Mouse (Mus musculus) ES-E14 (cell line): Measurements from ENCODE around the gene Alx3. TPM values are rescaled to one million over a fixed set of nuclear protein-coding genes. Genes with fewer than 3 reads are reported as not detected.

Experiments
- DNase-seq: peaks from one replicate; pipeline ENCODE4 v3.0.0-alpha.2; 2013; ENCODE audit warnings: low read depth, low spot score
- H3K27ac ChIP-seq: 2 replicates; pipeline ENCODE4 v1.5.1; 2012; ENCODE audit warnings: low read depth, mild to moderate bottlenecking, low read length, moderate library complexity, mixed read lengths; ENCODE audit not compliant: poor library complexity, insufficient read depth, severe bottlenecking
- H3K36me3 ChIP-seq: 2 replicates; pipeline ENCODE4 v1.6.1; 2012; ENCODE audit warnings: mild to moderate bottlenecking, low read length, moderate library complexity, mixed read lengths; ENCODE audit not compliant: control insufficient read depth, poor library complexity, insufficient read depth, severe bottlenecking
- H3K4me1 ChIP-seq, 2 experiments: fragments of 150-350 bp in 1 of 2; sonication (generic) in 1 of 2; 2 replicates each; pipeline ENCODE4 v1.6.1; 2012; ENCODE audit warnings: low read length in 2 of 2, mild to moderate bottlenecking in 1 of 2, mixed read lengths in 1 of 2; ENCODE audit not compliant: control insufficient read depth in 2 of 2, insufficient read depth in 2 of 2, poor library complexity in 1 of 2
- H3K4me3 ChIP-seq, 2 experiments: fragments of 150-350 bp in 1 of 2; sonication (generic) in 1 of 2; 2 replicates each; pipeline ENCODE4 v1.5.1; 2012; ENCODE audit warnings: low read length in 2 of 2, low read depth in 1 of 2, mild to moderate bottlenecking in 1 of 2, mixed read lengths in 1 of 2; ENCODE audit not compliant: insufficient read depth in 1 of 2, poor library complexity in 1 of 2, severe bottlenecking in 1 of 2
- H3K9ac ChIP-seq: 2 replicates; pipeline ENCODE4 v1.6.1; 2012; ENCODE audit warnings: low read depth, mild to moderate bottlenecking, low read length, mixed read lengths; ENCODE audit not compliant: poor library complexity, insufficient read depth, severe bottlenecking
- H3K9me3 ChIP-seq: fragments of 150-350 bp; sonication (generic); 2 replicates; pipeline ENCODE4 v1.6.1; 2012; ENCODE audit warnings: low read depth, mild to moderate bottlenecking, low read length; ENCODE audit not compliant: control insufficient read depth, insufficient read depth
- CHD2 ChIP-seq: IDR thresholded peaks from 2 replicates; pipeline ENCODE4 v1.6.1; 2014; ENCODE audit warnings: mild to moderate bottlenecking, low read depth, low read length, inconsistent platforms
- HCFC1 ChIP-seq: IDR thresholded peaks from 2 replicates; pipeline ENCODE4 v1.6.1; 2012; ENCODE audit warnings: low read length, inconsistent platforms, borderline replicate concordance; ENCODE audit not compliant: insufficient read depth
- MAFK ChIP-seq: IDR thresholded peaks from 2 replicates; pipeline ENCODE4 v1.6.1; 2014; ENCODE audit warnings: mild to moderate bottlenecking, low read depth, low read length, inconsistent platforms; ENCODE audit not compliant: insufficient read depth
- ZC3H11A ChIP-seq: IDR thresholded peaks from 2 replicates; pipeline ENCODE4 v1.6.1; 2012; ENCODE audit warnings: low read depth, mild to moderate bottlenecking, inconsistent platforms, low read length, borderline replicate concordance
- ZNF384 ChIP-seq: IDR thresholded peaks from 2 replicates; pipeline ENCODE4 v1.6.1; 2012; ENCODE audit warnings: low read depth, low read length, inconsistent platforms
- in situ Hi-C, 2 experiments: fragments of 600-800 bp; cut with MboI; formaldehyde crosslinking; loops; one replicate each; pipeline ENCODE4 v1.15.1; 2025; ENCODE audit warnings: low sequenced_read_pairs in 2 of 2, inconsistent platforms in 1 of 2; ENCODE audit not compliant: unreplicated experiment in 2 of 2
- total RNA-seq: library from RNA; depleted of rRNA; stranded (reverse); fragments of 300-350 nt; gene quantifications from 2 replicates; pipeline ENCODE4 v1.2.3, GENCODE M21; 2012

Gene Alx3
- total RNA-seq, 1 experiment: 0.85 TPM

DNA sequence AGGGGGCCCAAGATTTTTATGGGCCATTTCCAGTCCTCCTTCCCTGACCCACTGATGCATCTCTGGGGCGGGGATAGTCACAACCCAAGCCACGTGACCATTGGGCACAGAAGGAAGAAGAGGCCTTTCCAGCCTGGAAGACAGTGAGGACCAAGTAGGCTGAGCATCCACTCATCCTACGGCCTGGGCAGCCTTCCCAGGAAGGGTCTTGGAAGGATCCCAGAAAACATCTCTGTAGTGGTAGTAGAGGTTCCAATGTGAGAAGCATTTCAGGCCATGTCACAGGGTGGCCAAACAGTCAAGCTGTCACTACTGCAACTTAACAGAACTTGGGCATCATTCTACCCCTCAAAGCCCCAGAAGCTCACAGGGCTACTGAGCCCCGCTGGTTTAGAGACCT, 32.2 kb upstream of the Alx3 start:
- Histone ChIP-seq H3K9me3 (no peaks in the 10 kb centered on the region), H3K36me3 (no peaks in the 10 kb centered on the region), H3K4me1 (no peaks in the 10 kb centered on the region), H3K27ac (no peak overlapping the region), H3K9ac (no peak overlapping the region), H3K4me3 (no peak overlapping the region)
- TF ChIP-seq CHD2 (no peak), MAFK (no peak), HCFC1 (no peak), ZNF384 (no peak), ZC3H11A (no peak)
- DNase-seq: no peak
- in situ Hi-C loops: no loop called here

DNA sequence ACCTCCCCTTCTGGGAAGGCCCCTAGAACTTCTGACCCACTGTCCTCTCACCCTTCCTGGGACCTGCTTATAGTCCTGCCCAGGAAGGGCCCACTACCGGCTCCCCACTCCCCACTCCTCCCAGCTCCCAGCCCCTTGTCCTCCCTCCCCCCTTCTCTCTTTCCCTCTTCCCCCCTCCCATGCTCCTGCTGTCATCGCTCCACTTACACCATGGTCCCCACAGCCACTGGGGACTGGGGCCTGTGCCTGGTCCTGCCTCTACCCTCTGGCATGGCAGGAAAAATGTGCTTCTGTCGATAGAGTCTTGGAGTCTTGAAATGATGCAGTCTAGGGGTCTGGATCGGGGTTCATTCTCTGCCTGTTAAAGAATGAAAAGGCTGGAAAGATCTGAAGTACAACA, 31.0 kb upstream of the Alx3 start:
- TF ChIP-seq ZNF384 (no peak), ZC3H11A (no peak), CHD2 (no peak), HCFC1 (no peak), MAFK (no peak)
- H3K36me3 ChIP-seq: no peaks in the 10 kb centered on the region
- no peak overlapping the region; the same call in 1 of the 2 replicates for H3K9ac ChIP-seq
- H3K9me3 ChIP-seq: no peaks in the 10 kb centered on the region
- in situ Hi-C loops: no loop called here
- no peaks in the 10 kb centered on the region for H3K4me1 ChIP-seq
- no peak overlapping the region for H3K27ac ChIP-seq
- no peak overlapping the region for H3K4me3 ChIP-seq
- no peak for DNase-seq

DNA sequence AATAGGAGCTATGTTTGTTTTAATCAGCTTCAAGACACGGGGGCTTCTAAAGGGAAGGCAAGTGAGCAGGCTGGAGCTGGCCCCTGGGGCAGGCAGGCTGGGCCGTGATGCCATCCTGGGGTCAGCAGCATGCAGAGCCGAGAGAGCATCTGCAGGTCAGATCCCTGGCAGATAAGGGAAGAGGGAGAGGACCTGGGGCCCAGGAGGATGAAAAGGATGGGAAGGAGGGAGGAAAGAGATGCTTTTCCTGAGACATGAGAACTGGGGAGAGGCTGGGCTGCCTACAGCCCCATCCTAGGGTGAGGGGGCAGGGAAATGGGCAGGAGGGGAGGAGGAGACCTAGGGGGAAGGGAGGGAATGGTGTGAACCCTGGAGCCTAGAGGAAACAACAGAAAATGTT, 29.5 kb upstream of the Alx3 start:
- H3K36me3 ChIP-seq: no peaks in the 10 kb centered on the region
- DNase-seq: no peak
- no peak overlapping the region for H3K27ac ChIP-seq
- TF ChIP-seq CHD2: no peak
- TF ChIP-seq ZC3H11A: no peak
- TF ChIP-seq HCFC1: no peak
- no peak for TF ChIP-seq ZNF384
- no peak for TF ChIP-seq MAFK
- in situ Hi-C loops: no loop called here
- H3K9ac ChIP-seq: no peak overlapping the region
- no peaks in the 10 kb centered on the region for H3K4me1 ChIP-seq
- H3K4me3 ChIP-seq: no peak overlapping the region
- no peaks in the 10 kb centered on the region for H3K9me3 ChIP-seq

DNA sequence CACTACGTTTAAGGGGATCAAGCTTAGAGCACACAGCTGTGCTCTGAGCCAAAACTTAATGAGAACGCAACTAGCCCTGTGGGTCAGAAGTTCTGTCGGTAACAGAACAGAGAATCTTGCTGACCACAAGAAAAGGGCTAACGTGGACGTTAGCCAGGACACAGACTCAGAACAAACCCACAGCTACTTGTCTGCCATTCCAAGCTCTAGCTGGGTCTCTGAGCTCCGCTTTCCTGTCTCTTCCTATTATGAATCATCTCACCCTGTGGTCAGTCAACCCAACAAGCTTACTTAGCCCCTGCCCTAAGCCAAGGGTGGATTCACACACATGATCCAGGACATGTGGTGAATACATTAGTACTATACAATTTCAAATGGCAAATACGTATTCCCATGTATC, 27.1 kb upstream of the Alx3 start:
- no peak overlapping the region for H3K27ac ChIP-seq
- no peak overlapping the region for H3K4me3 ChIP-seq
- DNase-seq: no peak
- H3K9me3 ChIP-seq: no peaks in the 10 kb centered on the region
- H3K36me3 ChIP-seq: no peaks in the 10 kb centered on the region
- H3K4me1 ChIP-seq: no peaks in the 10 kb centered on the region
- no peak for TF ChIP-seq MAFK
- no peak for TF ChIP-seq ZNF384
- no peak for TF ChIP-seq ZC3H11A
- TF ChIP-seq HCFC1: no peak
- no peak for TF ChIP-seq CHD2
- H3K9ac ChIP-seq: no peak overlapping the region
- in situ Hi-C loops: no loop called here

- no peaks in the 10 kb centered on the region for H3K4me1 ChIP-seq
- H3K36me3 ChIP-seq: no peaks in the 10 kb centered on the region
- no peaks in the 10 kb centered on the region for H3K9me3 ChIP-seq
- no peak overlapping the region for H3K9ac ChIP-seq
- TF ChIP-seq MAFK (no peak), ZC3H11A (no peak), CHD2 (no peak), HCFC1 (no peak), ZNF384 (no peak)
- DNase-seq: no peak
- in situ Hi-C loops: no loop called here
- H3K27ac ChIP-seq: no peak overlapping the region
- no peak overlapping the region for H3K4me3 ChIP-seq
These were observed 26.1 kb upstream of the Alx3 start for GRCm38 (mm10) chr3:107568721-107569120.
